Mouse (Mus musculus) lung, postnatal 0 days (tissue): ENCODE results near the gene Gm1673. TPM values are rescaled to one million over a fixed set of nuclear protein-coding genes. Genes with fewer than 3 reads are reported as not detected.

Experiments
- ATAC-seq: fragments of 200-750 bp; cut with Nextera tagmentation; 2 replicates; pipeline ENCODE4 v1.8.0; 2017; ENCODE audit warnings: moderate library complexity
- DNase-seq: peaks from one replicate; pipeline ENCODE4 v3.0.0-alpha.2; 2016; ENCODE audit warnings: low spot score
- H3K27ac ChIP-seq: fragments of 300-500 bp; sonication (generic); 2 replicates; pipeline ENCODE4 v1.5.1; 2014; ENCODE audit warnings: antibody characterized with exemption, mild to moderate bottlenecking, low read length, mixed read lengths
- H3K27me3 ChIP-seq: fragments of 300-500 bp; sonication (generic); replicated peaks from 2 replicates; pipeline ENCODE4 v1.6.1; 2014; ENCODE audit warnings: low read length, mixed read lengths; ENCODE audit not compliant: insufficient read depth
- H3K36me3 ChIP-seq: fragments of 300-500 bp; sonication (generic); 2 replicates; pipeline ENCODE4 v1.6.1; 2014; ENCODE audit warnings: low read length, mixed read lengths; ENCODE audit not compliant: insufficient read depth
- H3K4me1 ChIP-seq: fragments of 300-500 bp; sonication (generic); 2 replicates; pipeline ENCODE4 v1.6.1; 2014; ENCODE audit warnings: antibody characterized with exemption, low read depth, low read length, mixed read lengths; ENCODE audit not compliant: insufficient read depth
- H3K4me2 ChIP-seq: fragments of 300-500 bp; sonication (generic); replicated peaks from 2 replicates; pipeline ENCODE4 v1.6.1; 2014; ENCODE audit warnings: low read depth, mild to moderate bottlenecking, low read length, moderate library complexity, mixed read lengths
- H3K4me3 ChIP-seq: fragments of 300-500 bp; sonication (generic); 2 replicates; pipeline ENCODE4 v1.5.1; 2014; ENCODE audit warnings: low read depth, low read length
- H3K9ac ChIP-seq: fragments of 300-500 bp; sonication (generic); replicated peaks from 2 replicates; pipeline ENCODE4 v1.6.1; 2014; ENCODE audit warnings: low read depth, mild to moderate bottlenecking
- H3K9me3 ChIP-seq: fragments of 300-500 bp; sonication (generic); 2 replicates; pipeline ENCODE4 v1.6.1; 2016; ENCODE audit warnings: low read length, mixed read lengths
- CTCF ChIP-seq: IDR thresholded peaks from 2 replicates; pipeline ENCODE4 v1.5.1; 2016; ENCODE audit warnings: antibody characterized with exemption, mild to moderate bottlenecking
- EP300 ChIP-seq: IDR thresholded peaks from 2 replicates; pipeline ENCODE4 v1.6.1; 2016; ENCODE audit warnings: antibody characterized with exemption, mild to moderate bottlenecking, control low read depth
- WGBS: fragments of 180-500 bp; shearing (Covaris S2); extraction: QIAGEN DNeasy Blood & Tissue Kit; methylation state at CpG from one replicate; pipeline ENCODE4 v1.1.7; 2014; 5-methylcytosine and 5-hydroxymethylcytosine counted together
- polyA plus RNA-seq: library from polyadenylated mRNA; unstranded; fragments of >200 nt; fragmentation: Nextera tagmentation; extraction: Ambion mirVana; gene quantifications from 2 replicates; pipeline ENCODE4 v1.2.1, GENCODE M21; 2015

The Gm1673 gene
- polyA plus RNA-seq, 1 experiment from 2014 or later, result 26.9 TPM

DNA sequence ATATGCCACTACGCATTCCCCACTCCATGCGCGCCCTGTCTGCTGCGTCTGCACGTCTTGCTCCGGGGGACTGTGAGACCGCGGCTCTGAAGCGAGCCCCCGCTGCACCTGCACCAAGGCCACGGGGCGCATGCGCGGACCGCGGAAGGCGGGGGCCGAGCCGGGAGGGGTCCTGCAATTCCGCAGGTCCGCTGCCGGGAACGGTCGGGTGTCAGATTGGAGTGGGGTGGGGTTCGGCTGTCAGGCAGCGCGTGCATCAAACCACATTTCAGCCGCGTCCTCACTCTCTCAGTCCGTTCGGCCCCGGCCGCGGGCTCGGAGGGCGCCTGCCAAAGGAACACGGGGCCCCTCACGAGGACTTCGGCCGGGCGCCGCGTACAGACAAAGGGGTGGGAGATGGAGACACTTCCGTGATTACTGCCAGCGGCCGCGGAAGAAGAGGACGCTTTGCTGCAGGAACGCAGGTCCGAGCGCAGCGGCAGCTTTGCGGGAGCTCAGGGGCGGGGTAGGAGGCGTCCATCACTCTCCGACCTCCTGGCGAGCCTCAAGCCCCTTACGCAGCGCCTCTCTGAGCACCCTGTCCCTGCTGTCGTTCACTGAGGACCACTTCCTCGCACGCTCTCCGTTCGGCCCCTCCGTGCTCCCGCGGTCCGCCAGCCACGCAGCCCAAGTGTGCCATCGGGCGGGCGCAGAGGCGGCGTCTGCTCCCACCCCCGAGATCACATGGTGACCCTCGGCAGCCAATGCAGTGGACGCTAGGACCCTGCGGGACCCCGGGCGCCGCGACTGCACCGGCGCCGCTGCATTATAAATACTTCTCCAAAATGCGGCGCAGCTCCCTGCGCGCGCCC is 12.8 kb downstream of the Gm1673 start, which contains the start of gene Nat8l:
Nat8l (plus strand) TSS at position 142 of the 851 bp plus-strand sequence.
- WGBS, result 1% methylated on average over 74 of the region's 90 CpGs
- H3K9me3 ChIP-seq, result no peaks in the 10 kb centered on the region
- no peak within 1 kb of the TSS for H3K9ac ChIP-seq
- TF ChIP-seq CTCF (no peak), EP300 (no peak)
- H3K27me3 ChIP-seq, result peaks cover 55% of the 10 kb centered on the region
- H3K36me3 ChIP-seq, result no peaks in the 10 kb centered on the region
- DNase-seq, result peak; percentile 24
- H3K4me2 ChIP-seq, result peak within 1 kb of the TSS; percentile 93
- no peak within 1 kb of the TSS for H3K27ac ChIP-seq
- peaks cover 18% of the 10 kb centered on the region; the same call in 1 of the 2 replicates for H3K4me1 ChIP-seq
- ATAC-seq, result peak; percentile 55
- peak within 1 kb of the TSS; percentile 49 for H3K4me3 ChIP-seq

GRCm38 (mm10) chr5:33996694-33997045 is 13.4 kb downstream of the Gm1673 start:
- no peaks in the 10 kb centered on the region for H3K9me3 ChIP-seq
- no peak for TF ChIP-seq CTCF
- TF ChIP-seq EP300, result no peak
- H3K4me2 ChIP-seq, result peak overlapping the region; percentile 93
- ATAC-seq (peak; percentile 11; the same call in 1 of the 2 replicates), DNase-seq (no peak)
- WGBS, result 0% methylated on average over 36 of the region's 55 CpGs
- peak overlapping the region; percentile 49 for H3K4me3 ChIP-seq
- no peak overlapping the region for H3K27ac ChIP-seq
- no peaks in the 10 kb centered on the region for H3K36me3 ChIP-seq
- peaks cover 18% of the 10 kb centered on the region; the same call in 1 of the 2 replicates for H3K4me1 ChIP-seq
- H3K27me3 ChIP-seq, result peaks cover 55% of the 10 kb centered on the region
- H3K9ac ChIP-seq, result no peak overlapping the region

DNA sequence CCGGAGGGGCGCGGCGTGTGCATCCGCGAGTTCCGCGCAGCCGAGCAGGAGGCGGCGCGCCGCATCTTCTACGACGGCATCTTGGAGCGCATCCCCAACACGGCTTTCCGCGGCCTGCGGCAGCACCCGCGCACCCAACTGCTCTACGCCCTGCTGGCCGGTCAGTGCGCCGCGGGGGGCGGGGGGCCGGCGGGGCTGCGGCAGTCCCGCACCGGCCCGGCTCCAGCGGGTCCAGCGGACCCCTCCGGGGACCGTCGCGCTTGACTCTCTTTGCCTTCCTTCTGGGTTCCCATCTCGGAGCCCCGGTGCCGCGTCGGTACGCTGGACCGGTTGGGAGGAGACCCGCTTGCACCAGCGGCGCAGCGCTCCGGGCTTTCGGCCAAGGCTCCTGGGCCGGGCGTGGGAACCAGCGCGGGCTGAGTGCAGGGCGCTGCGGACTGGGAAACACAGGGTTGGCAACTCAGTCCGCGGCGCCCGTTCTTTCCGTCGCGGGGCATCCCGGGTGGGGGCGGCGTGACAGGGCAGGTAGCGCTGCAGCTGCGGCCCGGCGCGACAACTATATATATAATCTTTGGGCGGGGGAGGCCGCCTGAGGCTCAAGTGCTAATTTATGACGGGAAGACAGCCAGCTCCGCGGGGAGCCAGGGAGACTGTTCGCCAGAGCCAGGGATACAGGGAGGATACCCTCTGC is 14.0 kb downstream of the Gm1673 start:
- Histone ChIP-seq H3K27me3 (peaks cover 55% of the 10 kb centered on the region), H3K27ac (no peak overlapping the region), H3K9ac (no peak overlapping the region), H3K4me2 (peak overlapping the region; percentile 93), H3K4me3 (peak overlapping the region; percentile 49), H3K9me3 (no peaks in the 10 kb centered on the region), H3K36me3 (no peaks in the 10 kb centered on the region), H3K4me1 (peaks cover 18% of the 10 kb centered on the region; the same call in 1 of the 2 replicates)
- DNase-seq (peak; percentile 21), ATAC-seq (peak; percentile 43; the same call in 1 of the 2 replicates)
- WGBS, result 3% methylated on average over 57 of the region's 80 CpGs
- TF ChIP-seq EP300, result no peak
- TF ChIP-seq CTCF, result no peak

GRCm38 (mm10) chr5:33997829-33998504 is 14.7 kb downstream of the Gm1673 start:
- no peak for ATAC-seq
- WGBS, result 68% methylated on average over 20 of the region's 20 CpGs
- H3K4me2 ChIP-seq, result peak overlapping the region; percentile 93
- DNase-seq, result no peak
- no peaks in the 10 kb centered on the region for H3K36me3 ChIP-seq
- peak overlapping the region; percentile 49; the same call in 1 of the 2 replicates for H3K4me3 ChIP-seq
- H3K27ac ChIP-seq, result no peak overlapping the region
- no peaks in the 10 kb centered on the region for H3K9me3 ChIP-seq
- peaks cover 55% of the 10 kb centered on the region for H3K27me3 ChIP-seq
- TF ChIP-seq CTCF (no peak), EP300 (no peak)
- peaks cover 18% of the 10 kb centered on the region; the same call in 1 of the 2 replicates for H3K4me1 ChIP-seq
- H3K9ac ChIP-seq, result no peak overlapping the region

GRCm38 (mm10) chr5:33998505-33998877 is 15.3 kb downstream of the Gm1673 start:
- ATAC-seq (no peak), DNase-seq (no peak)
- peaks cover 55% of the 10 kb centered on the region for H3K27me3 ChIP-seq

More at GRCm38 (mm10) chr5:33998505-33998877, 15.3 kb downstream of the Gm1673 start:
- 85% methylated on average over 3 of the region's 3 CpGs for WGBS
- Histone ChIP-seq H3K4me3 (no peak overlapping the region), H3K9ac (no peak overlapping the region), H3K4me1 (peaks cover 18% of the 10 kb centered on the region; the same call in 1 of the 2 replicates), H3K9me3 (no peaks in the 10 kb centered on the region), H3K4me2 (no peak overlapping the region), H3K27ac (no peak overlapping the region), H3K36me3 (no peaks in the 10 kb centered on the region)
- TF ChIP-seq CTCF (no peak), EP300 (no peak)
